22 mouse cellular contexts compared by ENCODE assay signal in genomic region chr5:147727481-147727880, GRCm38 (mm10). TPM values are rescaled to one million over a fixed set of nuclear protein-coding genes. Genes with fewer than 3 reads are reported as not detected.
DNase-seq lines count a peak whose midpoint lies in the region; ATAC-seq and TF ChIP-seq lines count a peak whose summit lies in the region.
"Had no signal": no experiment of that assay in that cellular context is flagged by ENCODE, and none has a peak within 500 bp of the region (broad histone marks: within the 10 kb centered on the region; RNA-seq: fewer than 3 reads in every experiment).

No protein-coding gene starts in this region.

- 0 out of 2 replicates have a peak, but pooled peaks cover 6% of the 10 kb centered on the region for H3K27me3 ChIP-seq in heart, adult 2 months (ENCODE audit: control insufficient read depth, insufficient read depth, low read length)
- H3K27me3 ChIP-seq in neural tube, embryonic 15.5 days (replicated peaks) = peaks cover 76% of the 10 kb centered on the region
- peaks cover 56% of the 10 kb centered on the region for H3K27me3 ChIP-seq in limb, embryonic 11.5 days (ENCODE audit: control insufficient read depth, insufficient read depth, low read length)
- H3K27me3 ChIP-seq: CH12.LX had no signal

- H3K27ac ChIP-seq in heart, adult 2 months = peak overlapping the region; percentile 78
- H3K27ac ChIP-seq in neural tube, embryonic 15.5 days (replicated peaks) = no peak overlapping the region
- H3K27ac ChIP-seq in limb, embryonic 11.5 days (replicated peaks; ENCODE audit: low read depth, low read length) = no peak overlapping the region
- H3K27ac ChIP-seq: embryonic facial prominence, embryonic 12.5 days; embryonic facial prominence, embryonic 15.5 days; heart, embryonic 13.5 days; hindbrain, embryonic 12.5 days; intestine, embryonic 15.5 days had no signal

- no peaks in the 10 kb centered on the region for H3K9me3 ChIP-seq in neural tube, embryonic 15.5 days (replicated peaks)
- no peaks in the 10 kb centered on the region for H3K9me3 ChIP-seq in limb, embryonic 11.5 days (ENCODE audit: control insufficient read depth, low read length)
- H3K9me3 ChIP-seq: embryonic facial prominence, embryonic 12.5 days; embryonic facial prominence, embryonic 15.5 days; heart, embryonic 13.5 days; hindbrain, embryonic 12.5 days; intestine, embryonic 15.5 days had no signal

- H3K4me2 ChIP-seq in neural tube, embryonic 15.5 days = no peak overlapping the region
- no peak overlapping the region for H3K4me2 ChIP-seq in limb, embryonic 11.5 days (ENCODE audit: low read depth, severe bottlenecking)
- H3K4me2 ChIP-seq: embryonic facial prominence, embryonic 12.5 days; hindbrain, embryonic 12.5 days; intestine, embryonic 15.5 days had no signal

- intact Hi-C loops in heart, adult 2 months (cut with DNase I) = loop anchor here (5.0 kb wide), 2 partner anchors 70 to 120 kb away; no protein-coding TSS in a partner anchor

- TF ChIP-seq CTCF in heart, adult 2 months (IDR thresholded peaks at IDR 0.05) = no peak

- no peak for TF ChIP-seq EP300 in heart, adult 2 months (IDR thresholded peaks at IDR 0.05; ENCODE audit: insufficient read depth, low read depth, low read length)

- no peak for DNase-seq in heart, adult 2 months
- no peak for DNase-seq in heart, adult 11 months
- DNase-seq in neural tube, embryonic 10.5 days (ENCODE audit: extremely low spot score, low spot score) = peak; percentile 30
- peak; percentile 33 for DNase-seq in limb, embryonic 11.5 days (ENCODE audit: low spot score)
- DNase-seq in adrenal gland, adult (ENCODE audit: inconsistent age in 2 of 2, low spot score in 1 of 2) = no peak
- DNase-seq: adrenal gland, postnatal 25 days; B cell, adult 2 months; cerebellum, adult 11-12 months; cerebellum, adult 8-10 months; cerebellum, postnatal 10 days; cerebellum, postnatal 36 days; forebrain, postnatal 0 days; gastrocnemius, postnatal 36 days had no signal

- 57% methylated on average over 12 of the region's 12 CpGs for WGBS in heart, adult 2 months
- 10% methylated on average over 12 of the region's 12 CpGs for WGBS in neural tube, embryonic 15.5 days
- WGBS in limb, embryonic 11.5 days = 11% methylated on average over 12 of the region's 12 CpGs

- no peak overlapping the region for H3K9ac ChIP-seq in heart, adult 2 months (ENCODE audit: low read depth, low read length)
- H3K9ac ChIP-seq in neural tube, embryonic 15.5 days (replicated peaks) = no peak overlapping the region
- no peak overlapping the region for H3K9ac ChIP-seq in limb, embryonic 11.5 days (ENCODE audit: low read length)
- H3K9ac ChIP-seq: embryonic facial prominence, embryonic 12.5 days; embryonic facial prominence, embryonic 15.5 days; forebrain, postnatal 0 days; heart, embryonic 13.5 days; hindbrain, embryonic 12.5 days; intestine, embryonic 15.5 days had no signal

- H3K4me1 ChIP-seq in heart, adult 2 months (ENCODE audit: control insufficient read depth, insufficient read depth, low read length) = peaks cover 2% of the 10 kb centered on the region
- H3K4me1 ChIP-seq in neural tube, embryonic 15.5 days = peaks cover 19% of the 10 kb centered on the region
- peaks cover 11% of the 10 kb centered on the region for H3K4me1 ChIP-seq in limb, embryonic 11.5 days (ENCODE audit: control insufficient read depth, insufficient read depth, low read length)

- no peaks in the 10 kb centered on the region for H3K79me2 ChIP-seq in heart, adult 2 months (replicated peaks; ENCODE audit: control insufficient read depth, insufficient read depth, low read length)

- no peak overlapping the region for H3K4me3 ChIP-seq in heart, adult 2 months
- no peak overlapping the region for H3K4me3 ChIP-seq in neural tube, embryonic 15.5 days (replicated peaks)
- no peak overlapping the region for H3K4me3 ChIP-seq in limb, embryonic 11.5 days (ENCODE audit: low read depth, low read length)
- H3K4me3 ChIP-seq: embryonic facial prominence, embryonic 12.5 days; embryonic facial prominence, embryonic 15.5 days; hindbrain, embryonic 12.5 days; intestine, embryonic 15.5 days had no signal

- TF ChIP-seq POLR2A in heart, adult 2 months (IDR thresholded peaks at IDR 0.05; ENCODE audit: insufficient read depth, low read depth, low read length) = no peak

- ATAC-seq in neural tube, embryonic 15.5 days (ENCODE audit: low FRiP score) = no peak
- no peak for ATAC-seq in limb, embryonic 11.5 days (ENCODE audit: insufficient number of reproducible peaks, low FRiP score, low TSS enrichment, low read depth)
- ATAC-seq: forebrain, embryonic 14.5 days; forebrain, postnatal 0 days; hindbrain, embryonic 16.5 days; intestine, embryonic 15.5 days had no signal

- no peaks in the 10 kb centered on the region for H3K36me3 ChIP-seq in heart, adult 2 months (ENCODE audit: control insufficient read depth, insufficient read depth, low read length)
- no peaks in the 10 kb centered on the region for H3K36me3 ChIP-seq in neural tube, embryonic 15.5 days
- no peaks in the 10 kb centered on the region for H3K36me3 ChIP-seq in limb, embryonic 11.5 days (ENCODE audit: control insufficient read depth, insufficient read depth, low read length)
- H3K36me3 ChIP-seq: embryonic facial prominence, embryonic 12.5 days; embryonic facial prominence, embryonic 15.5 days; heart, embryonic 13.5 days; hindbrain, embryonic 12.5 days; intestine, embryonic 15.5 days had no signal

RNA-seq across cellular contexts. Expression of gene Flt1, which starts 1.7 kb away (rescaled TPM):
- 10 to 100 TPM; 82.1 to 88.3 TPM for total RNA-seq in heart, adult 2 months (2021)
- polyA plus RNA-seq in heart, adult 2 months (2012; rRNA removed) = 20.5 and 30.6 TPM in 2 replicates
- 14.7 and 14.8 TPM in 2 replicates for polyA plus RNA-seq in neural tube, embryonic 15.5 days (2015; fragmentation: Nextera tagmentation; extraction: Ambion mirVana)
- 10.9 and 11.4 TPM in 2 replicates for polyA plus RNA-seq in limb, embryonic 11.5 days (2014; fragmentation: Nextera tagmentation; extraction: Ambion mirVana)

Comparison
In these comparisons a context has a peak if more than half of its experiments do, and no peak if none do; other contexts are left out.
1. DNase-seq: peak in neural tube, embryonic 10.5 days (single experiment) and limb, embryonic 11.5 days (single experiment); none in heart, adult 2 months (0 of 2), heart, adult 11 months (single experiment) and adrenal gland, adult (0 of 2).